Mouse (Mus musculus) limb, embryonic 13.5 days (tissue): Measurements from ENCODE around the gene Fpr3. TPM values are rescaled to one million over a fixed set of nuclear protein-coding genes. Genes with fewer than 3 reads are reported as not detected.

Experiments
- ATAC-seq: fragments of 200-750 bp; cut with Nextera tagmentation; 2 replicates; pipeline ENCODE4 v1.8.0; 2017; ENCODE audit warnings: low read depth, moderate number of reproducible peaks, moderate TSS enrichment; ENCODE audit not compliant: low FRiP score
- H3K27ac ChIP-seq: fragments of 300-500 bp; sonication (generic); 2 replicates; pipeline ENCODE4 v1.5.1; 2015; ENCODE audit warnings: inconsistent platforms, mild to moderate bottlenecking, moderate library complexity
- H3K27me3 ChIP-seq: fragments of 300-500 bp; sonication (generic); 2 replicates; pipeline ENCODE4 v1.6.1; 2015; ENCODE audit warnings: mild to moderate bottlenecking, inconsistent platforms
- H3K36me3 ChIP-seq: fragments of 300-500 bp; sonication (generic); 2 replicates; pipeline ENCODE4 v1.6.1; 2015; ENCODE audit warnings: inconsistent platforms, mild to moderate bottlenecking, moderate library complexity
- H3K4me1 ChIP-seq: fragments of 300-500 bp; sonication (generic); 2 replicates; pipeline ENCODE4 v1.6.1; 2015; ENCODE audit warnings: inconsistent platforms
- H3K4me2 ChIP-seq: fragments of 300-500 bp; sonication (generic); replicated peaks from 2 replicates; pipeline ENCODE4 v1.6.1; 2015; ENCODE audit warnings: inconsistent platforms, mild to moderate bottlenecking, moderate library complexity
- H3K4me3 ChIP-seq: fragments of 300-500 bp; sonication (generic); 2 replicates; pipeline ENCODE4 v1.5.1; 2015; ENCODE audit warnings: moderate library complexity, mild to moderate bottlenecking, inconsistent platforms
- H3K9ac ChIP-seq: fragments of 300-500 bp; sonication (generic); 2 replicates; pipeline ENCODE4 v1.6.1; 2015; ENCODE audit warnings: mild to moderate bottlenecking, inconsistent platforms
- H3K9me3 ChIP-seq: fragments of 300-500 bp; sonication (generic); 2 replicates; pipeline ENCODE4 v1.6.1; 2016; ENCODE audit warnings: inconsistent platforms
- WGBS: fragments of 180-500 bp; shearing (Covaris S2); methylation state at CpG from one replicate; pipeline ENCODE4 v1.1.7; 2015; 5-methylcytosine and 5-hydroxymethylcytosine counted together
- polyA plus RNA-seq: library from polyadenylated mRNA; unstranded; fragments of >200 nt; fragmentation: Nextera tagmentation; extraction: Ambion mirVana; gene quantifications from 2 replicates; pipeline ENCODE4 v1.2.1, GENCODE M21; 2015

Fpr3 gene
- polyA plus RNA-seq, 1 experiment from 2014 or later: not detected

DNA sequence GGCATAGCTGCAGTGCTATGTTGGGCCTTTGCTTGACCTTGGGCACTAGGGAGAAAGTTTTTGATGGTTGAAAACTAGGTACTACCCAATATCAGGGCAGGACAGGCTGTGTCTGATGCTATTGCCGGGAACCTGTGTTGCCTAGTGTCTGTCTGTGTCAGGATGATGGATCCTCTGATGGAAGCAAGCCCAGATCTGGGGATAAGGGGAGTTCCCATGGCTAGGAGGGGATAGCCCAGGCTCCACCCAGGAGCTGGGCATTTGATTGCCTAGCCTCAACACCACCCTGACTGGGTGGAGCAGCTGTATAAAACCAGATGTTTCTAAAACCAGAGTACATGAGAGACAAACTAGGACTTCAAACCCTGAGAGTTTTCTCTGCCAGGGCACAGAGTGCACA is 31.0 kb upstream of the Fpr3 start:
- H3K9ac ChIP-seq: no peak overlapping the region
- no peak for ATAC-seq
- H3K27ac ChIP-seq: no peak overlapping the region
- H3K4me3 ChIP-seq: no peak overlapping the region
- H3K27me3 ChIP-seq: no peaks in the 10 kb centered on the region
- H3K36me3 ChIP-seq: peaks cover 15% of the 10 kb centered on the region; the same call in 1 of the 2 replicates
- peaks cover 10% of the 10 kb centered on the region for H3K4me1 ChIP-seq
- 53% methylated on average over 1 of the region's 1 CpGs for WGBS
- no peaks in the 10 kb centered on the region for H3K9me3 ChIP-seq
- H3K4me2 ChIP-seq: no peak overlapping the region

DNA sequence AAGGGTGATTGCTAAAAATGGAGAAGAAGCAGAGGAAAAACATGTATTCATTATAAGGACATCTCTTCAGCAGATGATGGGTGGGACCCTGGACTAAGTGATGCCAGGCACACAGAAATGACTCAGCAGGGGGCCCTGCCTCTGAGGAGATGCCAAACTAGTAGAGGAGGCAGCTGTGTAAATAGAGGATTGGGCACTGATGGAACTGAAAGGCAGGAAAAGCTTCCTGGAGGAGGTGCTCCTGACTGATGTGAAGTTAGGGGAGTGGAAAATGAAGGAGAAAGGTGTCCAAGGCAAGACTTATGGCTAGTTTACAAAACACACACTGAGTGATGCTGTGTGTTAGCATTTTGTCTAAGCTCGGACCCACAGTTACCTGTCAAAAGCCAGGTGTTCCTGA is 30.2 kb upstream of the Fpr3 start:
- no peak overlapping the region for H3K4me2 ChIP-seq
- H3K36me3 ChIP-seq: peaks cover 20% of the 10 kb centered on the region
- H3K4me1 ChIP-seq: peaks cover 10% of the 10 kb centered on the region
- no peak overlapping the region for H3K27ac ChIP-seq
- no peak overlapping the region for H3K4me3 ChIP-seq
- no peak overlapping the region for H3K9ac ChIP-seq
- no peak for ATAC-seq
- 73% methylated on average over 1 of the region's 1 CpGs for WGBS
- H3K27me3 ChIP-seq: no peaks in the 10 kb centered on the region
- no peaks in the 10 kb centered on the region for H3K9me3 ChIP-seq

DNA sequence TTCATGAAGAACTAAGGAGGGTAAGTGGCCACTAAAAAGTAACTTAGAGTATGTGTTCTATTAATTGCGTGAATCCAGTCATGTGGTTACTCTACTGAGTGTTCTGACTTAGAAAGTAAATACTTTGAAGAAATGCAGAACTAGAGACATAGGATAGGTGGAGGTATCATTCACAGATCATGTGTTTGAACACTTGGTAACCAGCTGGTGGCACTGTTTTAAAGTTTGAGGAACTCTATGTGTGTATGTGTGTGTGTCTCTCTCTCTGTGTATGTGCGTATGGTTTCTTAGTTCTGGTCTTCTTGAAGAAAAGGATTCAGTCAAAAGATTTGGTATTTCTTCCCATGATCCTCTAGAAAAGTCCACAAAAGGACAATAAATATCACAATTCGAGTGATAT is 27.5 kb upstream of the Fpr3 start:
- ATAC-seq: no peak
- H3K27ac ChIP-seq: no peak overlapping the region
- H3K9me3 ChIP-seq: no peaks in the 10 kb centered on the region
- no peak overlapping the region for H3K4me2 ChIP-seq
- no peak overlapping the region for H3K9ac ChIP-seq
- no peaks in the 10 kb centered on the region for H3K27me3 ChIP-seq
- peaks cover 47% of the 10 kb centered on the region for H3K36me3 ChIP-seq
- 84% methylated on average over 3 of the region's 3 CpGs for WGBS
- H3K4me1 ChIP-seq: peaks cover 4% of the 10 kb centered on the region
- no peak overlapping the region for H3K4me3 ChIP-seq

DNA sequence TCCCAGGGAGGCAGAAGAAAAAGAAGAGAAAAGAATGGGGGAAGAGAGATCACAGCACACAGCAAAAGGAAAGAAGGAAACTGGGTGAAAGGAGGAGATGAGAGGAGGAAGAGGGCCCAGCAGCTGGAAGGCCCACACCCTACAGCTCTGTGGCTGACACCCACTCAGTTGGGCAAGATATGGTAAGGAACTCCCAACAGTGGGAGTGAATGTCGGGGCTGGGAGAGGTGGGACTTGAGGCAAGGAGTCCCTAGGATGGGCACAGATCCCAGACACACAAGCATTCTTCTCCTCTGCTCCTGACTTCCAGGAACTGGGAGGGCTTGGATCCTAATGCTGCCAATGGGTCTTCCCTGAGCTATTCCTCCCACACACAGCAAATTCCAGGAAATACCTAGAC is 25.3 kb upstream of the Fpr3 start:
- H3K9me3 ChIP-seq: no peaks in the 10 kb centered on the region
- no peak overlapping the region for H3K4me3 ChIP-seq
- no peak overlapping the region for H3K27ac ChIP-seq
- no peak for ATAC-seq
- no peaks in the 10 kb centered on the region for H3K27me3 ChIP-seq
- H3K4me2 ChIP-seq: no peak overlapping the region
- no peak overlapping the region for H3K9ac ChIP-seq
- no peaks in the 10 kb centered on the region for H3K4me1 ChIP-seq
- peaks cover 64% of the 10 kb centered on the region for H3K36me3 ChIP-seq
- 73% methylated on average over 1 of the region's 1 CpGs for WGBS

DNA sequence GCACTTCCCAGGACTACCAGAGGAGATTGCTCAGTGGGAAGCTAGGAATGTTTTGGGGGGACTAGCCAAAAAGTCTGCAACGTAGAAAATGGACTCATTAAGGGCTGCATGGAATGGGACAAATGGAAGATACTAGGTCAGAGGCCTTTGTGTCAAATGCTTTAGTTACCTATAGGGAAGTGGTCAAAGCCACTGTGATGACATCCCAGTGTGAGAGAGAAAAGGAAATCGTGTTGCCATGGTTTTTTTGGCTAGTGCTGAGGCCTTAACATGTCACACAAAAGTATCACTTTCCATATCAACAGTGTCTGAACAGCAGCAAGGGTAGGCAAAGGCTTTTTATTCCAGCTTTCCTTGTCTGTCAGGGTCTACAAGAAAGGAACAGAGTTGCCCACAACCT is 22.5 kb upstream of the Fpr3 start:
- H3K27me3 ChIP-seq: no peaks in the 10 kb centered on the region
- H3K4me2 ChIP-seq: no peak overlapping the region
- WGBS: 49% methylated on average over 2 of the region's 2 CpGs
- no peak overlapping the region for H3K9ac ChIP-seq
- H3K9me3 ChIP-seq: no peaks in the 10 kb centered on the region
- ATAC-seq: no peak
- no peak overlapping the region for H3K4me3 ChIP-seq
- H3K4me1 ChIP-seq: no peaks in the 10 kb centered on the region
- H3K27ac ChIP-seq: no peak overlapping the region
- H3K36me3 ChIP-seq: peaks cover 50% of the 10 kb centered on the region

DNA sequence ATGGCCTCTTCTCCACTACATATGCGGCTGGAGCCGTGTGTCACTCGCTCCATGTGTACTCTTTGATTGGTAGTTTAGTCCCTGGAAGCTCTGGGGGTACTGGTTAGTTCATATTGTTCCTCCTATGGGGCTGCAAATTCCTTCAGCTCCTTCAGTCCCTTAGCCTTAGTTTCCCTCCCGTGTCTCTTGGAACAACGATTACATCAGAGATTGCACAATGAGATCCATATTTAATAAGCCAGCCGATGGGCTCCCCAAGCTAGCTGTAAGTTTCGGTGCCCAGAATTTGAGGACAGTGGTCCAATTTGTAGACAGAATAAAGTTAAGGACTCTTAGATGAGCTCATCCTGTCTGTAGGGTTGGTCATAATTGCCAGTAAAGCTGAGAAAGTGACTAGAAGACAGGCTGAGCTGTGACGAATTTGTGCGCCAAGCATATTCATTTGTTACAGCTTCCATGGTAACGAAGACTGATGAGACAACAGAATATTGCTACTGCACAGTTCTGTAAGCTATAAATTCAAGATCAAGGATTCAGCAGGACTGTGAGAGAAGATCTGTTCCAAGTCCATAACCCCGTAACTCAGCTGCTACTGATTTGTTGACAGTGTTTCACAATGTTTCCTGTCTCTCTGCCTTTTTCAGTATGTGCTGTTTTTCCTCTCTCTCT is 20.7 kb upstream of the Fpr3 start:
- Histone ChIP-seq H3K4me1 (no peaks in the 10 kb centered on the region), H3K27ac (no peak overlapping the region), H3K9ac (no peak overlapping the region), H3K9me3 (no peaks in the 10 kb centered on the region), H3K27me3 (no peaks in the 10 kb centered on the region), H3K36me3 (peaks cover 49% of the 10 kb centered on the region), H3K4me2 (no peak overlapping the region), H3K4me3 (no peak overlapping the region)
- WGBS: 88% methylated on average over 11 of the region's 11 CpGs
- no peak for ATAC-seq

DNA sequence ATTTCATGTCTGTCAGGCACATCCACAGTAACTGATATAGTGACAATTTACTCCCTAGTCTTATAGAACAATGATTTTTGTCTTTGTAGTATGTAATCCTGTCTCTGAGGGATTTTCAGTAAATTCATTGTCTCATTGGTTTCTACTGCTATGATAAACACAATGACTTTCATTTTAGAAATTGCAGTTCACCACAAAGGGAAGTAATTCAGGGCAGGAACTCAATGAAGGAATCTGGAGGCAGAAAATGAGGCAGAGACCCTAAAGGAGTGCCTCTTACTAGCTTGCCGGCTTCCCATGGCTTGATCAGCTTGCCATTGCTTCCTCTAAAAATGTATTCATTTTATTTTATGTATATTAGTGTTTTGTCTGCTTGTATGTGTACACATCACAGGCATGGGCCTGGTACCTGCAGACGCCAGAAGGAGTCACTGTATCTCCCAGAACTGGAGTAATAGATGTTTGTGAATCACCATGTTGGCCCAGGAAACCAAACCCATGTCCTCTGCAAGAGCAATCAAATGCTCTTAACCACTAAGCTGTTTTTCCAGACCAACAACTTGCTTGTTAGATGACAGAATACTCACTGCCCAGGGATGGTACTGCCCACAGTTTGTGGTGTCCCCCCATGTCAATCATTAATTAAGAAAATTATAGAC is 16.6 kb upstream of the Fpr3 start:
- Histone ChIP-seq H3K27ac (no peak overlapping the region), H3K36me3 (peaks cover 10% of the 10 kb centered on the region), H3K4me3 (no peak overlapping the region), H3K27me3 (no peaks in the 10 kb centered on the region), H3K9ac (no peak overlapping the region), H3K4me2 (no peak overlapping the region), H3K4me1 (no peaks in the 10 kb centered on the region), H3K9me3 (no peaks in the 10 kb centered on the region)
- WGBS: 85% methylated on average over 2 of the region's 2 CpGs
- no peak for ATAC-seq

DNA sequence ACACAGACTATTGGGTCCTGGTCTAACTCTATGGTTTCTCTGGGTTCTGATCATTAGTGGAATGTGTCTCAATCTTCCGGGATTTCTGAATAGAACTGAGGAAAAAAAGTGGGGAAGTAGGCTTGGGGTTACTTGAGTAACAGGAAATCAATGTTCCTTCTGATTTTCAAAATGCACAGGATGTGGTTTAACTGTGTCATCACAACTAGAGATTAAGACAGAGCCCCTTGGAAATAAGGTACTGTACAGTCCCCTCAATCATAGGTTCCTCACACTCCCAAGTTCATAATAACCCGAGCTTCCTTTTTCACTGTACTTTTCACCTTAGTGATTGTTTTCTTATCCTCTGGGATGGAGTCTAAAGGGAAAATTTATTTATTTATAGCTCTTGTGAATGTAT is 16.0 kb upstream of the Fpr3 start:
- peaks cover 4% of the 10 kb centered on the region; the same call in 1 of the 2 replicates for H3K36me3 ChIP-seq
- H3K9ac ChIP-seq: no peak overlapping the region
- no peaks in the 10 kb centered on the region for H3K27me3 ChIP-seq
- no peaks in the 10 kb centered on the region for H3K4me1 ChIP-seq
- 88% methylated on average over 2 of the region's 2 CpGs for WGBS
- no peak overlapping the region for H3K27ac ChIP-seq
- H3K9me3 ChIP-seq: no peaks in the 10 kb centered on the region
- no peak overlapping the region for H3K4me3 ChIP-seq
- no peak for ATAC-seq
- H3K4me2 ChIP-seq: no peak overlapping the region

DNA sequence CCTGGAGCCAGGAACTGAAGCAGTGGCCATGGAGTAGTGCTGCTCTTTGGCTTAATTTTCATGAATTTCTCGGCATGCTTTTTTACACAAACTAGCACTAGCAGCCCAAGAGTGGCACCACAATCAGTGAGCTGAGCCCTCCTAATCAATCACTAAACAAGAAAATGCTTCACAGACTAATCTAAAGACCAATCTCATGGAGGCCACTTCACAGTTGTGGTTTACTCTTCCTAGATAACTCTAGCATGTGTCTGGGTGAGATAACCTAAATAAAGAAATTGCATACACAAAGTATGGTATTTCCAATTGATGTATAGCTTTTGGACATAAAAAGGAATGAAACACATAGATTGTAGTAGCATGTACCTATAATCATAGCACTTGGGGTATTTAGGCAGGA is 8.3 kb upstream of the Fpr3 start:
- no peaks in the 10 kb centered on the region for H3K36me3 ChIP-seq
- 88% methylated on average over 1 of the region's 1 CpGs for WGBS
- H3K9me3 ChIP-seq: no peaks in the 10 kb centered on the region
- no peak overlapping the region for H3K4me3 ChIP-seq
- H3K4me2 ChIP-seq: no peak overlapping the region
- ATAC-seq: no peak
- no peak overlapping the region for H3K9ac ChIP-seq
- no peaks in the 10 kb centered on the region for H3K27me3 ChIP-seq
- no peak overlapping the region for H3K27ac ChIP-seq
- H3K4me1 ChIP-seq: no peaks in the 10 kb centered on the region

DNA sequence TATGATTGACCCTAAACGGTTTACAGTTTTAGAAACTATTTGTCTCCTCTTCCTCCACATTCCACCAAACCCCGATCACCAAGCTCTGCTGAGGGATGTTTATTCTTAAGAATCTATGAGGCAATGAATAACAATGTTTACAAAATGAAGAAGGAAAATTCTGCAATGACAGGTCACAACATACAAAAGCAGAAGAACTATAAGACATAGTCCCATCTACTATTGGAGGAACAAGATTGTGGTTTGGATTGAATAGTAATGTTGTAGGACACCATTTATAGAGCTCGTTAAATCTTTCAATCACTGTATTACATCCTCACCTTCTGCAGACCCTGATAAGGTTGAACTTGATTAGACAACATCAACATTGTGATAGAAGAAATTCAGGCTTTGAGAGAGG is 5.0 kb upstream of the Fpr3 start:
- Histone ChIP-seq H3K9ac (no peak overlapping the region), H3K4me3 (no peak overlapping the region), H3K27me3 (no peaks in the 10 kb centered on the region), H3K27ac (no peak overlapping the region), H3K4me2 (no peak overlapping the region), H3K36me3 (no peaks in the 10 kb centered on the region), H3K4me1 (no peaks in the 10 kb centered on the region), H3K9me3 (no peaks in the 10 kb centered on the region)
- ATAC-seq: no peak
- 79% methylated on average over 3 of the region's 3 CpGs for WGBS

DNA sequence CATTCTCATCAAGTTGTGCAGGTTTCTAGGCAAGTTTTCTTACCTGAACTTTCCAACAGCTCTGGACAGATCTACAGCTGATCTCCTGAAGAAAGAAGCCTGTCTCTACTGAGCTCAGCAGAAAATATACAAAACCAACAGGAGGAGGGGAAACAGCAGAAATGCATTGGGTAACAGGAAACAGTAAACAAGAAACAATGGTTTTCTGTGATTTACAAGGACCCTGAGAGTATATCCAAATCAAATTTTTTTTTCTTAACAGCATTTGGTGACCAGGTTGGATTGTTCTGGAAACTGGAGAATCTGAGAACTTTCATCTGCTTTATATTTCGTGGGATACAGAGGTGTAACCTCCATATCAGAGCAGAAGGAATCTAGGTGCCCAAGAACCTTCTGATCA is 3.8 kb upstream of the Fpr3 start, which contains the start of gene Fpr1:
TSS of gene Fpr1 (minus strand) at position 101 of the 400 bp plus-strand sequence.
- 64% methylated on average over 1 of the region's 1 CpGs for WGBS
- no peak for ATAC-seq

DNA sequence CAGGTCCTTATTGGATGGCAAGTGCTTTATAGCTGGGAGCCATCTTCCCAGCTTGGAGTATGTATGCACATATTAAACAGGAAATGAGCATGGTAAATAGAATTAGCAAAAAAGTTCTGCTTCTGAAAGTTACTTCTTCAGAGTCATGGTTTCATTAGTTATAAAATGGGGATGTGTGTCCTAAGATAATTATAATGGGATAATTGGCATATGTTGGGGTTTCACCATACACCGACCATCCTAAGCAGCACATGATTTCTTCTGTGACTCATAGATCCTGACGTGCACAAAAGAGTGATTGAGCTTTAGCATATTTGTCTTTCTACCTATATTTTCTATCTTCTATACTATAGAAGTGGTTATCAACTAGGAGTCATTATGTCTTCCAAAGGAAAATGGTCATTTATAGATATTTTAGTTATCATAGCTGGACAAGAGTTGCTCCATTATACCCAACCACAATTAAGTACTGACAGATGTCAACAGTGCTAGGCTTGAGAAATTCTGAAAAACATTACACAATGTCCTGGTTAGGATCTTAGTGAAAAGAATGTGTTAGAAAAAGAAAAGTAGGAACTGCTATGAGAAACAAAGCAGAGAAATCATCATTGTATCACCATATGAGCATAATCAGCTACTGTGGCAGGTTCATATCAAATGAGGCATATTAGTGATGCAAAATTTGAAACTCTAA is 2.2 kb downstream of the Fpr3 start:
- H3K4me3 ChIP-seq: no peak overlapping the region
- H3K4me1 ChIP-seq: no peaks in the 10 kb centered on the region
- H3K9ac ChIP-seq: no peak overlapping the region
- H3K27ac ChIP-seq: no peak overlapping the region
- H3K4me2 ChIP-seq: no peak overlapping the region
- no peaks in the 10 kb centered on the region for H3K36me3 ChIP-seq
- WGBS: 91% methylated on average over 2 of the region's 2 CpGs
- H3K9me3 ChIP-seq: no peaks in the 10 kb centered on the region
- no peak for ATAC-seq
- no peaks in the 10 kb centered on the region for H3K27me3 ChIP-seq

More for the DNA sequence above, 3.8 kb upstream of the Fpr3 start, which contains the start of gene Fpr1:
- Histone ChIP-seq H3K27ac (no peak within 1 kb of the TSS), H3K4me1 (no peaks in the 10 kb centered on the region), H3K9me3 (no peaks in the 10 kb centered on the region), H3K36me3 (no peaks in the 10 kb centered on the region), H3K27me3 (no peaks in the 10 kb centered on the region), H3K4me2 (no peak within 1 kb of the TSS), H3K4me3 (no peak within 1 kb of the TSS), H3K9ac (no peak within 1 kb of the TSS)
